Mouse (Mus musculus): Measurements from ENCODE around the gene Cetn2.

The Cetn2 gene

DNA sequence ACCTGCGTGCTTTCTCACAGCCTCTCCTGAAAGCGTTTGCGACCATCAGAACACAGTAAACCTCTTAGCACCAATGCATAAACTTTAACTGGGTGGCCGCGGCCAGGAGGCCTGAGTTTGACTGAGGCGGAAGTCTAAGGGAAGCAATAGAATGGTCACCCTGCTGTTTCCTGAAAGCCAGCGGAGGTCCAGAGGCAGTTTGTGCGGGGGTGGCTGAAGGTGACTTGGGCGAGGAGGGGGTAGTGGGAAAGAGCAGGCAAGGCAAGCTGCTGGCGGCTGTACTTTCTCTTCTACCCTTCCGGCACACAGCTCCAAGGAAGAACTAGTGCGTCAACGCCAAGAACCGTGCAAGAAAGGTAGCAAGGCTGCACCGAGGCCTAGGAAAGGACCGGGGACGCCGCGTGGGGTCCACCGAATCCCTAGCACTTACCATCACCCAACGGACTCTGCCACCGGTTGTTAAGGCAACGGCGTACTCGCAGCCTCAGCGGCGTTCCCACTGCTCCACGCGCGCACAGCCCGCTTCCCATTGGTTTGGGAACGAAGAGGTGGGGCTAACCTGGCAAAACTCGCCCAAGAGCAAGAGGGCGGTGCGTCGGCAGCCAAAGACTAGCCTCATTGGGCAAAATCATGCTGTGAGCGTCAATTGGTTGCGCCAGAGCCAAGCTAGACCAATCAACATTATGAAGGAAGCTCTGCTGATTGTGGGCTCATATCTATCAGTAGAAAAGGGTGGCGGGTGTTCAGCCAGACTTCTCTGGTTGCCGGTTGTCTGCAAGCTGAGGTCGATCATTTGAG, at the start of gene Cetn2, which contains the start of gene Nsdhl:
Gene Cetn2 (minus strand): TSS at position 528 of the 798 bp plus-strand sequence.
Gene Nsdhl (plus strand): TSS at position 674 of the 798 bp plus-strand sequence.
- peak; percentile 79 to 83 for DNase-seq

- DNase-seq = no peak
Observed at GRCm38 (mm10) chrX:72962743-72963142, 44.5 kb upstream of the Cetn2 start.

DNA sequence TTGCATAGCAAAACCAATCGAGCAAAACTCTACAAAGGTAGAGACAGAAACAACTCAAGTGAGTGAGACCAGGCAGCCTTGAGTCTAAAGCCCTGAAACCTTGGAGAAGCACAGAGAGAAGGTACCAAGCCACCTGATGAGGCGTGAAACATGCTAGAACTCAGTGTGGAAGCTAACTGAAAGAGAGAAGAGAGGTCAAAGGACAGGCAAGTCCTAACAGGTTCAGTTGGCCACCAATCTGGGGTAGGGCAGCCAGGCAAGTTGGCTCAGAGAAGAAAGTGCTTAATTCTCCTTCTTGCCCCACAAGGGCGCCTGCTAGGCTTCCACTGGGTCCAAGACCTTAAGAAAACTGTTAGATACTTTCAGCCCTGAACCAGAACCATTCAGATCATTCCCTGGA, 43.3 kb upstream of the Cetn2 start:
- no peak for DNase-seq

DNA sequence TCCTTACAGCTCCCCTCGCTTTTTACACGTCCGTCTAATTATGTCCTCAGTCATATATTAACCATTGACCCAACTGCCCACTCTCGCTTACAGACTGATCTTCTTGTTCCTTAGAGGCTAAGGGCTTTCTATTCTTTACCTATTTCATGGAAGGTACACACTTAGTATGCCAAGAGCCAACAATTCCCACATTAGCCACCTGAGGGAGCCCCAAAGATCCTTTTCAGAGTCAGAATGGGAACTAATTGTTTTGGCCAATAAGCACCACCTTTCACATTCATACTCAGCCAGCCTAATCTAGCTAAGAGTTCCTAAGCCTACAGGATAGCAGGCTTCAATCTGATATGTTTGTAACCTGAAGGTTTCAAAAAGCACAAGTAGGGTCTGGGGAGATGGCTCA, 42.2 kb upstream of the Cetn2 start:
- no peak for DNase-seq

DNA sequence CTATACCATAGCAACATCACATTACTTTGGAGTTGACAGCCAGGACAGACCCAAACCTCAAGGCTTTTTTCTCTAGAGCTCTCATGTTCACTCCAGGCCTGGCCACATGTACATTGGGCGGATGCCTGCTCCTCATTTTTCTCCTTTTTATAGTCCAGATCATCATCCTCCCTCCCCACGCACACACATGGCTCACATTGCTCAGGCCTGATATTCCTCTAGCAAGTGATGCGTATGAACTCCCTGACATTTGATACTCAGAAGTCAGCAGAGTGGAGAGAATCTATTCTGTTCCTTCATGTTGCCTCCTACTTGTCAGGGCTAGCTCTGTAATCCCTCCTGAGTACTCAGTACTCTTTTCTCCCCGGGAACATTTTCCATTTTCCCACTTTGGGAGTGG, 38.3 kb upstream of the Cetn2 start:
- no peak for DNase-seq

GRCm38 (mm10) chrX:72953464-72953863, 35.3 kb upstream of the Cetn2 start:
- no peak for DNase-seq

GRCm38 (mm10) chrX:72921391-72921790, 3.2 kb upstream of the Cetn2 start:
- no peak for DNase-seq

GRCm38 (mm10) chrX:72918682-72919059, 460 bp upstream of the Cetn2 start:
- no peak for DNase-seq

GRCm38 (mm10) chrX:72911611-72912010, 6.6 kb downstream of the Cetn2 start:
- DNase-seq = no peak

- DNase-seq = no peak
Observed at GRCm38 (mm10) chrX:72908404-72908741, 9.8 kb downstream of the Cetn2 start.

- no peak for DNase-seq
Observed at GRCm38 (mm10) chrX:72907619-72908403, 10.4 kb downstream of the Cetn2 start.

GRCm38 (mm10) chrX:72902530-72902929, 15.7 kb downstream of the Cetn2 start:
- no peak for DNase-seq

DNA sequence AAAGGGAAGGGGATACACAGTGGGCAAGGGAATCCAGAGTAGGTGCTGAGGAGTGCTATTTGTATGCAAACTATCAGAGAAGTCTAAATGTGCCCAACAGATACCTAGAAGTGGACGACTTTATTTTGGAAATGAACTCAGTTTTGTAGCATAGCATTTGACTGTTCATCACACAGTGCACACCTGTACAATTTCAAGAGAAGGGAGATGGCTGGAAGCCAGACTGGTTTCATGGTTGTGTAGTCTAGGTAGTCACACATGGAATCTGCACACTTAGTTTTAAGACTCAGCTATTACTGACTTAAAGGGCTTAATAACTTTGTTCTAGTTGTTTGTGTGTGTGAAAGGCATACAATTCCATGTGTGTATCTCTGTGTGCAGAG, 22.2 kb downstream of the Cetn2 start:
- no peak for DNase-seq

GRCm38 (mm10) chrX:72895388-72896054, 22.7 kb downstream of the Cetn2 start:
- no peak for DNase-seq

Measured in cerebellum, postnatal 36 days (tissue).